Mouse (Mus musculus) limb, embryonic 13.5 days (tissue): ENCODE data around the gene Ptprn2. TPM values are rescaled to one million over a fixed set of nuclear protein-coding genes. Genes with fewer than 3 reads are reported as not detected.

ENCODE experiments used
- ATAC-seq: fragments of 200-750 bp; cut with Nextera tagmentation; 2 replicates; pipeline ENCODE4 v1.8.0; 2017; ENCODE audit warnings: low read depth, moderate number of reproducible peaks, moderate TSS enrichment; ENCODE audit not compliant: low FRiP score
- H3K27ac ChIP-seq: fragments of 300-500 bp; sonication (generic); 2 replicates; pipeline ENCODE4 v1.5.1; 2015; ENCODE audit warnings: inconsistent platforms, mild to moderate bottlenecking, moderate library complexity
- H3K27me3 ChIP-seq: fragments of 300-500 bp; sonication (generic); 2 replicates; pipeline ENCODE4 v1.6.1; 2015; ENCODE audit warnings: mild to moderate bottlenecking, inconsistent platforms
- H3K36me3 ChIP-seq: fragments of 300-500 bp; sonication (generic); 2 replicates; pipeline ENCODE4 v1.6.1; 2015; ENCODE audit warnings: inconsistent platforms, mild to moderate bottlenecking, moderate library complexity
- H3K4me1 ChIP-seq: fragments of 300-500 bp; sonication (generic); 2 replicates; pipeline ENCODE4 v1.6.1; 2015; ENCODE audit warnings: inconsistent platforms
- H3K4me2 ChIP-seq: fragments of 300-500 bp; sonication (generic); replicated peaks from 2 replicates; pipeline ENCODE4 v1.6.1; 2015; ENCODE audit warnings: inconsistent platforms, mild to moderate bottlenecking, moderate library complexity
- H3K4me3 ChIP-seq: fragments of 300-500 bp; sonication (generic); 2 replicates; pipeline ENCODE4 v1.5.1; 2015; ENCODE audit warnings: moderate library complexity, mild to moderate bottlenecking, inconsistent platforms
- H3K9ac ChIP-seq: fragments of 300-500 bp; sonication (generic); 2 replicates; pipeline ENCODE4 v1.6.1; 2015; ENCODE audit warnings: mild to moderate bottlenecking, inconsistent platforms
- H3K9me3 ChIP-seq: fragments of 300-500 bp; sonication (generic); 2 replicates; pipeline ENCODE4 v1.6.1; 2016; ENCODE audit warnings: inconsistent platforms
- WGBS: fragments of 180-500 bp; shearing (Covaris S2); methylation state at CpG from one replicate; pipeline ENCODE4 v1.1.7; 2015; 5-methylcytosine and 5-hydroxymethylcytosine counted together
- polyA plus RNA-seq: library from polyadenylated mRNA; unstranded; fragments of >200 nt; fragmentation: Nextera tagmentation; extraction: Ambion mirVana; gene quantifications from 2 replicates; pipeline ENCODE4 v1.2.1, GENCODE M21; 2015

Gene Ptprn2
- polyA plus RNA-seq, 1 experiment from 2014 or later: 0.19 TPM

GRCm38 (mm10) chr12:116661018-116661417 lies 175.5 kb downstream of the Ptprn2 start:
- H3K36me3 ChIP-seq: no peaks in the 10 kb centered on the region
- H3K27ac ChIP-seq: no peak overlapping the region
- H3K9ac ChIP-seq: no peak overlapping the region
- no peaks in the 10 kb centered on the region for H3K9me3 ChIP-seq
- ATAC-seq: no peak
- no peaks in the 10 kb centered on the region for H3K4me1 ChIP-seq
- no peak overlapping the region for H3K4me3 ChIP-seq
- H3K4me2 ChIP-seq: no peak overlapping the region
- 79% methylated on average over 4 of the region's 4 CpGs for WGBS
- H3K27me3 ChIP-seq: no peaks in the 10 kb centered on the region

GRCm38 (mm10) chr12:116677701-116678100 lies 192.2 kb downstream of the Ptprn2 start:
- no peak for ATAC-seq
- Histone ChIP-seq H3K27ac (no peak overlapping the region), H3K4me2 (no peak overlapping the region), H3K36me3 (no peaks in the 10 kb centered on the region), H3K4me3 (no peak overlapping the region), H3K27me3 (no peaks in the 10 kb centered on the region), H3K9ac (no peak overlapping the region), H3K4me1 (no peaks in the 10 kb centered on the region), H3K9me3 (no peaks in the 10 kb centered on the region)
- WGBS: 64% methylated on average over 3 of the region's 3 CpGs

GRCm38 (mm10) chr12:116689832-116690231 lies 204.3 kb downstream of the Ptprn2 start:
- ATAC-seq: no peak
- Histone ChIP-seq H3K9ac (no peak overlapping the region), H3K27me3 (no peaks in the 10 kb centered on the region), H3K4me1 (no peaks in the 10 kb centered on the region), H3K27ac (no peak overlapping the region), H3K4me3 (no peak overlapping the region), H3K4me2 (no peak overlapping the region), H3K9me3 (no peaks in the 10 kb centered on the region), H3K36me3 (no peaks in the 10 kb centered on the region)
- WGBS: 84% methylated on average over 2 of the region's 2 CpGs

- no peak overlapping the region for H3K9ac ChIP-seq
- 67% methylated on average over 5 of the region's 5 CpGs for WGBS
- H3K4me2 ChIP-seq: no peak overlapping the region
- no peaks in the 10 kb centered on the region for H3K36me3 ChIP-seq
- H3K27me3 ChIP-seq: no peaks in the 10 kb centered on the region
- H3K4me1 ChIP-seq: no peaks in the 10 kb centered on the region
- no peaks in the 10 kb centered on the region for H3K9me3 ChIP-seq
- H3K4me3 ChIP-seq: no peak overlapping the region
- ATAC-seq: no peak
- H3K27ac ChIP-seq: no peak overlapping the region
Observed at GRCm38 (mm10) chr12:116709535-116709934, 224.0 kb downstream of the Ptprn2 start.

- ATAC-seq: no peak
- Histone ChIP-seq H3K9me3 (no peaks in the 10 kb centered on the region), H3K9ac (no peak overlapping the region), H3K27ac (no peak overlapping the region), H3K4me2 (no peak overlapping the region), H3K36me3 (no peaks in the 10 kb centered on the region), H3K4me1 (no peaks in the 10 kb centered on the region), H3K4me3 (no peak overlapping the region), H3K27me3 (no peaks in the 10 kb centered on the region)
- WGBS: 62% methylated on average over 3 of the region's 3 CpGs
Observed at GRCm38 (mm10) chr12:116710716-116711115, 225.2 kb downstream of the Ptprn2 start.

GRCm38 (mm10) chr12:116711133-116711532 lies 225.6 kb downstream of the Ptprn2 start:
- 95% methylated on average over 6 of the region's 6 CpGs for WGBS
- Histone ChIP-seq H3K4me2 (no peak overlapping the region), H3K36me3 (no peaks in the 10 kb centered on the region), H3K4me1 (no peaks in the 10 kb centered on the region), H3K27ac (no peak overlapping the region), H3K9me3 (no peaks in the 10 kb centered on the region), H3K4me3 (no peak overlapping the region), H3K9ac (no peak overlapping the region), H3K27me3 (no peaks in the 10 kb centered on the region)
- ATAC-seq: no peak

- Histone ChIP-seq H3K27me3 (no peaks in the 10 kb centered on the region), H3K9me3 (no peaks in the 10 kb centered on the region), H3K27ac (no peak overlapping the region), H3K4me1 (no peaks in the 10 kb centered on the region), H3K36me3 (no peaks in the 10 kb centered on the region), H3K4me3 (no peak overlapping the region), H3K9ac (no peak overlapping the region), H3K4me2 (no peak overlapping the region)
- ATAC-seq: no peak
Observed at GRCm38 (mm10) chr12:116713096-116713495, 227.6 kb downstream of the Ptprn2 start.

- 73% methylated on average over 2 of the region's 2 CpGs for WGBS
- Histone ChIP-seq H3K9me3 (no peaks in the 10 kb centered on the region), H3K27ac (no peak overlapping the region), H3K4me2 (no peak overlapping the region), H3K27me3 (no peaks in the 10 kb centered on the region), H3K36me3 (no peaks in the 10 kb centered on the region), H3K9ac (no peak overlapping the region), H3K4me3 (no peak overlapping the region), H3K4me1 (no peaks in the 10 kb centered on the region)
- no peak for ATAC-seq
Observed at GRCm38 (mm10) chr12:116721062-116721461, 235.5 kb downstream of the Ptprn2 start.

GRCm38 (mm10) chr12:116740141-116740540 lies 254.6 kb downstream of the Ptprn2 start:
- no peak overlapping the region for H3K4me3 ChIP-seq
- no peak overlapping the region for H3K4me2 ChIP-seq
- no peaks in the 10 kb centered on the region for H3K9me3 ChIP-seq
- WGBS: 90% methylated on average over 5 of the region's 5 CpGs
- H3K9ac ChIP-seq: no peak overlapping the region
- no peaks in the 10 kb centered on the region for H3K27me3 ChIP-seq
- no peaks in the 10 kb centered on the region for H3K4me1 ChIP-seq
- no peak for ATAC-seq
- H3K36me3 ChIP-seq: no peaks in the 10 kb centered on the region
- H3K27ac ChIP-seq: no peak overlapping the region

- no peaks in the 10 kb centered on the region for H3K9me3 ChIP-seq
Observed at GRCm38 (mm10) chr12:116741300-116741699, 255.8 kb downstream of the Ptprn2 start.

GRCm38 (mm10) chr12:116746401-116746800 lies 260.9 kb downstream of the Ptprn2 start:
- no peak overlapping the region for H3K4me2 ChIP-seq
- H3K27me3 ChIP-seq: no peaks in the 10 kb centered on the region
- H3K4me1 ChIP-seq: no peaks in the 10 kb centered on the region
- 92% methylated on average over 2 of the region's 2 CpGs for WGBS
- H3K9ac ChIP-seq: no peak overlapping the region
- H3K9me3 ChIP-seq: no peaks in the 10 kb centered on the region
- ATAC-seq: no peak
- H3K4me3 ChIP-seq: no peak overlapping the region
- H3K27ac ChIP-seq: no peak overlapping the region
- H3K36me3 ChIP-seq: no peaks in the 10 kb centered on the region

More at GRCm38 (mm10) chr12:116741300-116741699, 255.8 kb downstream of the Ptprn2 start:
- Histone ChIP-seq H3K27ac (no peak overlapping the region), H3K27me3 (no peaks in the 10 kb centered on the region), H3K4me2 (no peak overlapping the region), H3K36me3 (no peaks in the 10 kb centered on the region), H3K9ac (no peak overlapping the region), H3K4me1 (no peaks in the 10 kb centered on the region), H3K4me3 (no peak overlapping the region)
- no peak for ATAC-seq

GRCm38 (mm10) chr12:116752784-116753183 lies 267.3 kb downstream of the Ptprn2 start:
- Histone ChIP-seq H3K27me3 (no peaks in the 10 kb centered on the region), H3K9ac (no peak overlapping the region), H3K4me3 (no peak overlapping the region), H3K4me2 (no peak overlapping the region), H3K27ac (no peak overlapping the region), H3K9me3 (no peaks in the 10 kb centered on the region), H3K36me3 (no peaks in the 10 kb centered on the region), H3K4me1 (no peaks in the 10 kb centered on the region)
- ATAC-seq: no peak
- WGBS: 86% methylated on average over 1 of the region's 1 CpGs

GRCm38 (mm10) chr12:116763961-116764360 lies 278.4 kb downstream of the Ptprn2 start:
- no peaks in the 10 kb centered on the region for H3K4me1 ChIP-seq
- no peaks in the 10 kb centered on the region for H3K27me3 ChIP-seq
- H3K4me2 ChIP-seq: no peak overlapping the region
- H3K9me3 ChIP-seq: no peaks in the 10 kb centered on the region
- H3K4me3 ChIP-seq: no peak overlapping the region
- no peak overlapping the region for H3K9ac ChIP-seq
- no peak for ATAC-seq
- H3K36me3 ChIP-seq: no peaks in the 10 kb centered on the region
- H3K27ac ChIP-seq: no peak overlapping the region
